Mouse (Mus musculus) ovary, adult 18-20 months (tissue): ENCODE measurements around the gene Aplp1.
"Not testable (repeated sequence)": the region's sequence is repeated elsewhere in the genome, so short reads cannot be mapped to it uniquely, and the experiment has no call there.

Experiments used
- DNase-seq: peaks from one replicate; pipeline ENCODE4 v3.0.0; 2022; ENCODE audit warnings: low spot score, mixed read lengths

Aplp1 gene

DNA sequence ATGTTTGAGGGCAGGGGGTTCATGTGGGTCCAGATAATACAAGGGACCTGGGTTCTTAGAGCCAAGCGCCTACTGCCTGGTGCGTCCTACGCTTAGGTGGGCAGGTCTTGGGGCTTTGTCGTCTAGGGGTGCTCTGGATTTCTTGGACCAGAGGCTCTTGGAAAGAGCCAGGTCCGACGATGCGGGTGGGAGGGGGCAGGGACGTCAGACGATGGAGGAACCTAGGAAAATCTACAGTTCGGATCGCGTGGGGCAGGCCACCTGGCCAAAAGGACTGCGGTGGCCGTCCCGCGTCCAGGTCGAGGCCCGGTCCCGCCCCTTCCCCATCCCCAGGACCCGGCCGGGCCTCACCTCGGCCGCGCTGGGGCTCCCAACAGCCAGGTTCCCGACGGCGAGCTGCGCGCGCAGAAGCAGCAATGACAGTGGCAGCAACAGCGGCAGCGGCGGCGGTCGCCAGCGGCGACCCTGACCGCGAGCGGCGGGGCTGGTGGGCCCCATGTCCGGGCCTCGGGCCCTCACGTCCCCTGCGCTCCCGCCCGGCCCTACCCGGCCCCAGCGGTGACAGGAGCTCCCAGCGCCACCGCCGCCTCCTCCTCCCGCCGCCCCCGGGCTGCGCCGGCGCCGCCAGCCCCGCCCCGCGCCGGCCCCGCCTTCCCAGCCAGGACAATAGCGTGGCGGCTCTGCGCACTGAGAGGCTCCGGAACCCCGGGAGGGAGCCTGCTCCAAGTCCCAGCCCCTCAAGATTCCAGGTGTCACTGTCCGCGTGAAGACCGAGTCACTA is at the start of gene Aplp1:
Gene Aplp1, minus strand, starts transcription at position 565 of the 781 bp plus-strand sequence.
- DNase-seq = no peak

DNA sequence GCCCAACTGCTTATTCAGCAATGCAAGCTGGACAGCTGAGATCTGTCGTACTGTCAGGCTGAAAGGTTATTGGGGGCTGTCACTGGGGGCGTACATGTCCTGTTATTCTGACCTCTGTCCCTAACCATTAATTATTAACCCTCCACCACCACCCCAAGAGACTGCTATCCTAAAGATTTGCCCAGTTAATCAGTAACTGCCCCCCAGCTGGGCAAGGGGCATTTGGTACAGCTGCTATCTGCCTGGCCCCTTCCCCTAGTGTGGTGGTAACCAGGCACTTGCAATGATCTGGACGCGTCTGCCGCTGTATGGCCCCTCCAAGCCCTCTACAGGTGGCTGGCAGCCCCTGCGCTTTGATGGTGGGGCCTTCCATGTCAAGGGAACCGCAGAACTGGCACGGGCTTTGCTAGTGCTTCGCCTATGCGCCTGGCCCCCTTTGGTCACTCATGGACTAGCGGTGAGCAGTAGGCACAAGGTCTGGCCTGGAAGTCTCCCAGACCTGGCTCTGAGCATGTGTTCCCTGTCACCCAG is 48.1 kb upstream of the Aplp1 start, which contains the start of gene Prodh2:
Gene Prodh2, plus strand, starts transcription at position 222 of the 531 bp plus-strand sequence.
- DNase-seq = no peak

DNA sequence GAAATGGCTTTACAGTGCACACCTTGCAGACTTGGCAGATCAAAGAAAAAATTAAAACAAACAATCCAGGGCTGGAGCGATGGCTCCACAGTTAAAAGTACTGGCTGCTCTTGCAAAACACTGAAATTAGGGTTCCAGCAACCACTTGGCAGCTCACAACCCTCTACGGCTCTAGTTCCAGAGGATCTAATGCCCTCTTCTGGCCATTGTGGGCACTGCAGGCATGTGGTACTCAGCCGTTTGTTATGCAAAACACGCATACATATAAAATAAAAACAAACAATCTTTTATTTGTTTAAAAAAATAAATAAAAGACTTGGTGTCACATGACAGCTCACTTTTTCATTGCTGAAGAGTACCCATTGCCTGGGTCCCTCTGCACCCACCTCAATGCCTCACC is 47.4 kb upstream of the Aplp1 start:
- DNase-seq = no peak

DNA sequence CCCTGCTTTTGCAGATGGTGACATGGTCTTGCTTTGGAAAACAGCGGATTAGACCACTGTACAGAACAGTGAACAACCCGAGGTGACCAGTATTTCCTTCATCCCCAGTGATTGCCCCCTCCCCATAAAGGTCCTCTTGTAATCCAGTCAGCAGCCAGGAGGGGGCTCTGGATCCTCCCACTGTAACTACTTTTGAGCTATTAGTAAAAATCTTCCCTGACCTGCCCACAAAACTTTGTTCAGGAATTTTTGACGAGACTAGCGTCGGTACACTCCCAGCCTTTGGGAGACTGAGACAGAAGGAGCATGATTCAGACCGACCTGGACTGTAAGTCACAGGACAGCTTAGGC is 45.6 kb upstream of the Aplp1 start:
- DNase-seq = no peak

DNA sequence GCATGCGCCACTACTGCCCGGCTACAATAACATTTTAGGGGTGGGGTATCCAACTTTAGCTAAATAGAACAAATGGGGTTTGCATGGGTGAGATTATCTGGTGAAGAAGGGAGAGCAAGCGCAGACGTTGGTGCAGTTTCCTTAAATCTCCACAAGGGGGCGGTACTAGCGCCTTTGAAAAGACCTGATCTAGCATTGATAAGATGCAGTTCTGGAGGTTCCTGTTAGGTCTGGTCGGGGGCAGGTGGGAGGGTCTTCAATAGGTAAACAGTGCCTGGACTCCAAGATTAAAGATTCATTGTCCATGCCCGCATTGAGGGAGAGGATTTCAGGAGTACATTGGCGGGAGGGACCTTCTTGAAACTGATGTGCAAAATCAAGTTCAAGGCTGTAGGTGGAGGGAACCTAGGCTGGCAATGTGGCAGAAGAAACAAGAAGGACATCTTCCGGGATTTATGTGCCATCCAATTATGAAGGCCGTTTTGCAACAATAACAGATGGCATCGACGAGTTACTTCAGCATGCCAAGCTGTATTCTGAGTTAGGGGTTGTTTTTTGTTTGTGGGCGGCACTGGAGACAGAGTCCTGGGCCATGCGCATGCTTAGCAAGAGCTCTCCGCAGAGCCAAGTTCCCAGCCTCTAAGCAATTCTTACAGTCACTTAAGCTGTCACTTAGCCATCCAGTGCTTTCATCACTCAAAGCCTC is 45.1 kb upstream of the Aplp1 start:
- DNase-seq = no peak

DNA sequence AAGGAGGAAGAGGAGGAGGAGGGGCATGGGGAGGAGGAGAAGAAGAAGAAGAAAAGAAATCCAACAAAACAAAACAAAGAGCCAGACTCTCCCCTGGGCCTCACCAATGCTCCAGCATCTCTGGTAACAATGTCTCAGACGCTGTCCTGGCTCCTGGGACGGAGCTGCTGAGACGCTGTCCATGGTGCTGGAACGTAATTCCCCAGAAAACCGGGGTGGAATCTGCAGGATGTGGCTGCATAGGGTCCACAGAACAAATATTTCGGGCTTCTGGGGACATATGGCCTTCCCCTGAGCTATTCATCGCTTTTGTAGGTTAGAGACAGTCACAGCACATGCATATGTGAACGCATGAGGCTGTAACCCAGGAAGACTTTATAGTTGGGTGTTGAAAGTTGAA is 38.9 kb upstream of the Aplp1 start:
- no peak for DNase-seq

DNA sequence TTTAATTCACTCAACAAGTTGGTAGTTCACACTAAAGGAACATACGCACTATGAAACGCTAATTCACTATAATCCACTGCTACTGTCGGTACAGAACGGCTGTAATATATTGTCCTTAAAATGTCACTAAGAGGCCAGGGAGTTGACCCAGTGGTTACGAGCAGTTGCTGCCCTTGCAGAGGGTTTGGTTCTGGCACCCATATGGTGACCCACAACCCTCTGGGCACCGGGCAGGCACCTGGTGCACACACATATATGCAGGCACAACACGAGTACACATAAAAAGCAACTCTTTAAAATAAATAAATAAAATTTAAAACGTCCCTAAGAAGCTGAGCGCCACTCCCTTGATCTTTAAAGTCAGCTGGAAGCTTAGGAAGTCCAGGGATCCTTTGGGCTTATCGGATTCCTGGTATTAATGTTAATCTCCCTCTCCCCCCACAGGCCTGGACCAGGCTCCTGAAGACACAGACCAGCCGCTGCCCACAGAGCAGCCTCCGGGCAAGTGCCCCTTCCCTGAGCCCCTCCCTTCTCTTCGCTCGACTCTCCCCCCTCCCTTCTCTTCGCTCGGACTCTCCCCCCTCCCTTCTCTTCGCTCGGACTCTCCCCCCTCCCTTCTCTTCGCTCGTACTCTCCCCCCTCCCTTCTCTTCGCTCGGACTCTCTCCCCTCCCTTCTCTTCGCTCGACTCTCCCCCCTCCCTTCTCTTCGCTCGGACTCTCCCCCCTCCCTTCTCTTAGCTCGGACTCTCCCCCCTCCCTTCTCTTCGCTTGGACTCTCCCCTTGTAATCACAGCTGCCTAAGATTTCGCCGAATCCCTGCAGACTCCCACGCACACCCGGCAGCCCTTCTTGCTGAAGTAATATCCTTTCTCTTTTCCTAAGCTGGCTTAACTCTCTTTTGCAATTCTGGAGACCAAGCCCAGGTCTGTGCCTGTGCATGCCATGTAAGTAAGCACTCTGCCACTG is 32.4 kb upstream of the Aplp1 start:
- no peak for DNase-seq

DNA sequence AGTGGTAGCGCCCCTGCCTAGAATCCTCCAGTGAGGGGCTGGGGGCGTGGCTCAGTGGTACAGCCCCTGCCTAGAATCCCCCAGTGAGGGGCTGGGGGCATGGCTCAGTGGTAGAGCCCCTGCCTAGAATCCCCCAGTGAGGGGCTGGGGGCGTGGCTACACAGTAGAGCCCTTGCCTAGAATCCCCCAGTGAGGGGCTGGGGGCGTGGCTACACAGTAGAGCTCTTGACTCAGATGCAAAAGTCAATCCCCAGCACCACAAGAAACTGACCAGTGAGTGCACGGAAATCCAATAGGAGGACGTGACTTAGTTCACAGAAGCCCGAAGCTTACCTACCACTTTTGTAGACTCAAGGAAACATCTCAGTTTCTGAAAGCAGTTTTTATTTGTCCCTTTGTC is 30.8 kb upstream of the Aplp1 start:
- DNase-seq = not testable (repeated sequence)

DNA sequence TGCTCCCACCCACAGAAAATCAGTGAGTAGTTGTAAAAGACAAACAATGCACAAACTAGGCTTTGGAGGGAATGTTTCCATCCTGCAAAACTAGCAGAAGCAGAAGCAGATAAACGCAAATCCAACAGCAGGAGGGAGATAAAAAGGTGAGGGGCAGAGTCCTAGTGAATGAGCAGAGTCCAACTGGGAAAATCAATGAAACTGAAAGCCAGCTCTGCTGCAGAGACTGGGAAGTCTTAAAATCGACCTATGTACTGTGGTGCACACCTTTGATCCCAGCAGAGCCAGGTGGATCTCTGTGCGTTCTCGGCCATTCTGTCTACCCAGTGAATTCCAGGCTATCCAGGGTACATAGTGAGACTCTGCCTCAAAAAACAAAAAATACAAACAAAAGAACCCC is 29.7 kb upstream of the Aplp1 start:
- DNase-seq = no peak

DNA sequence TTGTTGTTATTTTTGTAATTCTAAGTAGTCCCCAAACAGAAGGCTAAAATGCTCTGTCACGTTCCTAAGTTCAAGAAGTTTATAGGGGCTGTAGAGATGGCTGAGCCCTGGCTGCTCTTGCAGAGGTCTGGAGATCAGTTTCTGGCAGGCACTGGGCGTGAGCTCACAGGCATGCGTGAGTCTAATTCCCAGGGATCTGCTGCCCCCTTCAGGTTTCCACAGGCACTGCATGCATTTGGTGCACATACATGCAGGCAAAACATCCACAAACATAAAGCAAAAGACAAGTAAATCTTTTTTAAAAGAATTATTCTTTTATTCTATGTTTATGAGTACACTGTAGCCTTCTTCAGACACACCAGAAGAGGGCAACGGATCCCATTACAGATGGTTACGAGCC is 27.1 kb upstream of the Aplp1 start:
- DNase-seq = no peak

DNA sequence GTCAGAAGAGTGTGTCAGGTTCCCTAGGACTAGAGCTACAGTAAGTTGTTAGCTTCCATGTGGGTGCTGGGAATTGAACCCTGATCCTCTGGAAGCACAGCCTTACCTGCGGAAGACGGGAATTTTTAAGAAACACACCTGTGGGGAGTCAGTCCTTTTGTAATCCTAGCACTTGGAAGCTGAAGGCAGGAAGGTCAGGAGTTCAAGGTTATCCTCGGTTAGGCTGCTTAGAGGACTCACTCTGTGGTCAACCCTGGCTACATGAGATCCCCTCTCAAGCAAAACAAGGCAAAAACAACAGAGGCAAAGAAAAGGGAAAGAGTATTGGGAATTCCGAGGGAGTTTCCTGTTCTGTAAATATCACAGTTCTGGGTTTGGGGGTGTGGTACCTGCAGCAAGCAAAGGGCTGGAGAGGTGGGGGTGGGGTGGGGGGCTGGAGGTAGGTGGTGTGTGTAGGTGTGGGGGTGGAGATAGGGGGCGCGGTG is 19.5 kb upstream of the Aplp1 start:
- DNase-seq = no peak

DNA sequence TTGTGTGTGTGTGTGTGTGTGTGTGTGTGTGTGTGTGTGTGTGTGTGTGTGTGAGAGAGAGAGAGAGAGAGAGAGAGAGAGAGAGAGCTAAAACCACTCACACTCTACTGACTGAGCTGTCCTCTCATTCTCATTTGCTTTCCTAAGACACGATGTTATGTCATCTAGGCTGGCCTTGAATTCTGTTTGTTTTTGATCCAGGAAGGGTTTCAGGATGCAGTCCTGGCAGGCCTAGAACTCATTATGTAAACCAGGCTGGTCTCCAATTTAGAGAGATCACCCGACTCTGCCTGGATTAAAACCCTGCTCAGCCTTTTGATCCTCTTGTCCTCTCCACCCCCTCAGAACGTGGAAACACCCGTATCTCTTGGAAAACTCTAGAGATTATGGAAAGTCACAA is 18.7 kb upstream of the Aplp1 start:
- no peak for DNase-seq

DNA sequence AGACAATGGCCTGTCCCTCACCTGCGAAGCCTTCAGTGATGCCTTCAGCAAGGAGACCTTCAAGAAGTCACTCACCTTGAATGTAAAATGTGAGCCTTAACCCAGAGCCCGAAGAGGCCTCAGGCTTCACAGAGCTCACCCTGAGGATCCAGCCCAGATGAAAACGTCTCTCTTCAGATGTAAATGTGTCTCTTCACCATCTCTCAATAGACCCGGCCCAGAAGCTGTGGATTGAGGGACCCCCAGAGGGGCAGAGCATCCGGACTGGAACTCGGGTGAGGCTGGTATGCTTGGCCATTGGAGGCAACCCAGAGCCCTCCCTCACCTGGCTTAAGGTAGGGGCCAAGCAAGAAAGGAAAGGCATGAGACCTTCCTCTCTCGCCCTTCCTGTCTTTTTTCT is 18.2 kb upstream of the Aplp1 start:
- no peak for DNase-seq

DNA sequence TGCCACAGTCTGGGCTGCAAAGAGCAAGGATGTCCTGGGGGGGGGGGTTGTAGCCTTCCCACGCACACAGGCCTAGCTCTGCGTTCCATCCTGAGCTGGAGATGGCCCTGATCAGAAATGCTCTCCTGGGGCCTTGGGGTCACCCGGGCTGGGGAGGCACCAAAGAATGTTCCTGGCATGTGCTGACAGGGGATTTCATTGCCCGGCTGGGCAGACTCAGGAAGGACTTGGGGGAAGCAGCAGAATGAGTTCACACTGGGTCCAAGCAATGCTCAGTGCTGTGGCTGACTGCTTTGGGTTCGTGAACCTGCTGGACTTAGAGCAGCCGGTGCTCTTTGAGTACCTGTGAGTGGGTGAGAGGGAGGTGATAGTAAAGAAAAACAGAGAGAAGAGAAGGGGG is 14.1 kb upstream of the Aplp1 start:
- no peak for DNase-seq

DNA sequence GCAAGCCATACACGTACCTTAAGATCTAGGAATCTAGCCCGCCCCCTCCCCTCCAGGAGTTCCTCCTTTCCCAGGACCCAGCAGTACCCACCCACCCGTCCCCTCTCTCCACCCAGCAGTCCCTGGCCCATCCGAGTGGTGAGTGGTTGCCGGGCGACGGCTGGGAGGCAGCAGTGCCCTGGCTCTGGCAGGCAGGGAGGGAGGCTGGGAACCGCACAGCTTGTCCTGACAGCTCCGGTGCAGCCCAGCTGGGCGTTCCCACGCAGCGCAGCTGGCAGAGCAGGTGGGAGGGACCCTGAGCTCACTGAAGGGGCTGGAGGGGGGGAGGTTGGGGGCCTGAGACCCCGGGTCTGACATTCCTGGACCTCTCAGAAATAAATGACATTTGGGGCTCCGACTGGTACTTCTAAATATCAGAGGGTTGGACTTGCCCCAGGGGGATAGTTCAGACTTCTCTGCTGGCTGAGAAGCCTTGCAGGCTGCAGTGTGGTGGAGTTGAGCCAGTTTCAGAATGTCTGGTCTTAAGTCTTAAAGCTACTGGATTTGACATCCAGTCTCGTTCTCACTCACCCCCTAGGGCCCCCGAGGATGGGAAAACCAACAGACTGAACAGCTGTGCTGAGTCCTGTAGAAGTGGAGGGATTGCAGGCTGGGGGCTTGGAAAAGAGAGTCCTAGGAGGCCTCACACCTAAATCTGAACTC is 12.4 kb upstream of the Aplp1 start, which contains the start of the genes Kirrel2 and Nphs1:
Gene Kirrel2, minus strand, starts transcription at position 62 of the 702 bp plus-strand sequence.
Gene Nphs1, plus strand, starts transcription at position 687 of the 702 bp plus-strand sequence.
- DNase-seq = no peak

DNA sequence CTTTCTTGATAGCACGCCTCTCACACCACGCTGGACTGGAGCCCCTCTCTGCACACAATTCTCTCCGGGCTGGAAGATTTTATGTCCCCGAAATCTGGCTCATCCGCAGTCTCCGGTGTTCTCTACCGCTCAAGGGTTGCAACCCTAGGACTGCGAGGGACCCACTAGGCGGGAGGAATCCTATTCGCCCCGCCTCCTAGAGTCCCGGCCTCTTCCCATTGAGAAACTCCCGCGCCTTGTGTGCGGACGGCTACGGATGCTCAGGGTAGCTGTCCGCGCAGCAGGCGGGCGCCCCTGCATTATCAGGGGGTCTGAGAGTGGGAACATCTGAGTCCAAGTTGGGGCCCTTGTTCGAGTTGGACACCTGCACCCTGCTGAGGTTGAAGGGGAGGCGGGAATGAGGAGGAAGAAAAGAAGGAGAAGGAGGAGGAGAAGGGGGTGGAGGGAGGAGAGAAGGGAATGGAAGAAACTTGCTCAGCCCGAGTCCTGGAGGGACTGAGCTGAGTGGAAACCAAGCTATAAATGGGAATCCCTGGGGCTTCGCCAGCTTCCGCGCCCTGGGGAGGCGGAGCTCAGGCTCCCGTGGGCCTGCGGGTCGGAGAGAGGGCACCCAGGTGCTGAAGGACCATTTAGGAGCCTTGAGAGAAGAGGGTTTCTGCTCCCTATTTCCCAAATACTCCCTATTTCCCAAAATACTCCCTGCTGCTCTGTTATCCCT is 11.7 kb upstream of the Aplp1 start:
- no peak for DNase-seq

DNA sequence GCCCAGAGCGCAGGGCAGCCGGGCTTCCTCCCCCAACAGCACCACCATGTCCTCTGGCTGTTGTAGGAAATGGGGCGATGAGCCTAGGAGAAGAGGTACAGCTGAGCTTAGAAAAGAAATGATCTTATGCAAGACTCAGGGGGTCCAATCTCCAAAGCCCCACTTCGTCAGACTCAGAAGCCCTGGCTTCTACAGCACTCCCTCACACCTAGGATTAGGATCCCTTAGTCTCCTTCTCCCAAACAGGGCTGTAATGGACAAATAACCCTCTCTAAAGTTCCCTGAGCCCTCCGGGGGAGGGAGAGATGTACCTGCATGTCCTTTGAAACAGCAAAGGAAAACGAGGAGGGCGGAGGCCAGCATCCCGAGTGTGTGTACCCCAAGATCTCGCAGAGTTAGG is 11.2 kb upstream of the Aplp1 start:
- DNase-seq = no peak

DNA sequence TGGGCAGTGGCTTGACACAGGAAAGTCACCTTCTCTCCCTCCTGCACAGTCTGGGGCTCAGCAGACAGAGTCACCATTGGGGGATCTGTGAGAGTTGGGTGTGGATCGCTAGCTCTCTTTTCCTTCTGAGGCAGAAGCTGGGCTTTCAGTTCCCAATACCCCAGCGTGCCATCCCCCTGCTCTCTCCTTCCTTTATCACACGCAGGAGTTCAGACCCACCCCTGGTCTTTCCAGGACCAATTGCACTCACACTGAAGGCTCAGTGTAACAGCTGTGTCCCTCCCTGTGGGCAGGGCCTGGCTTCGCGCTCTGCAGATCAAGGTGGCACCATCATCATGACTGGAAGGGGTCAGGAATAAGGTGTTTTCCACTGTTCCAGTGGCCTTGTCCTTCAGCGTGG is 8.9 kb upstream of the Aplp1 start:
- no peak for DNase-seq

DNA sequence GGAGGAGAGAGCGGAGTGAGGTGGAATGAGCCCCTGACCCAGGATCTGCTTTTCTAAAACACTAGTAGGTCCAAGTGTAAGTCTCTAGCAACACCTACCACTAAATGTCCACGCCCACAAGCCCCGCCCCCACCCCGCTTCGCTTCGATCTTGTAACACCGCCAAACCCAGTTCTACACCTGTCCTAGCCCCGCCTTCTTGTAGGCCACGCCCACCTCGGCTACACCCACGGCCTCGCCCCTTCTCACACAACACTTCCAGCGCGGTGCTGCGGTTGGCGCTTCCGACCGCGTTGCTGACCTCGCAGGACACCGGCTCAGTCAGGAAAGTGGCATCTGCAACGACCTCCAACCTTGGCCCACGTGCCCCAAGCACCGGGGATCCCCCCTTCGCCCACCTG is 8.4 kb upstream of the Aplp1 start:
- no peak for DNase-seq

DNA sequence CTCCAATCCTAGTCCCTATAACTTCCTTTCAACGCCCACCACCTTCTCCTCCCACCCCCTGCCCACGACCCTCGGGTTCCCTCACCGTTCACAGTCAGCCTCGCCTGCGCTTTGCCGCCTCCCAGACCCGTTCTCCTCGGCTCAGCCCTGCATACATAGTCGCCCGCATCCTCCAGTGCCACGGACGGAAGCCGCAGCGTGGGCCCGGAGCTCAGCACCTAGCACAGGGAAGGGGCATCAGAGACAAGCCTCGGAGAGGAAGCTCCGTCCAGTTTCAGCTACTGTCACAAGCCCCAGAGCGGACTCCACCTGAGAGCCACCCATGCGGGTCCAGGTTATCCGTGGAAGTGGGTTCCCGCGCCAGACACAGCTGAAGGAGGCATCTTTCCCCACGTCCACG is 8.0 kb upstream of the Aplp1 start:
- DNase-seq = no peak

DNA sequence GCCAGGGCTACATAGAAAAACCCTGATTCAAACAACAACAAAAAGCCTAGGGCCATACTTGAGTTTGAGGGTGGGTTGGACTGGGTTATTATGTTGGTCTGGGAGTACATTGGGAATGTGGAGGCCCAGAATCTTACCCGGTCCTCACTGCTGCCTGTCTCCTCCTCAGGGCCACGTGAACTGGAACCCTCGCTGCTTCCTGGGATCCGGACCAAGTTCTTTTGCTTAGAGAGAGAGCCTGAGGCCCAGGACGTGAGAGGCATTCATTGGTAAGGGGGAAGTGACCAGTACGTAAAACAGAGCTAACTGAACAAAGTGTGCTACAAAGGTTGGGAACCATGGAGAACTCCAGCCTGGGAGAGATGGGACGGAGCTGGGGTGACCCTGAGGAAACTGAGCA is 4.9 kb upstream of the Aplp1 start:
- no peak for DNase-seq
